Mouse (Mus musculus) midbrain, postnatal 0 days (tissue): ENCODE measurements around the gene Gbx1. TPM values are rescaled to one million over a fixed set of nuclear protein-coding genes. Genes with fewer than 3 reads are reported as not detected.
"Not testable (repeated sequence)": the region's sequence is repeated elsewhere in the genome, so short reads cannot be mapped to it uniquely, and the experiment has no call there.

Experiments
- ATAC-seq: fragments of 200-750 bp; cut with Nextera tagmentation; 2 replicates; pipeline ENCODE4 v1.8.0; 2017; ENCODE audit warnings: moderate number of reproducible peaks, mild to moderate bottlenecking, moderate TSS enrichment, moderate library complexity; ENCODE audit not compliant: low FRiP score
- DNase-seq: peaks from one replicate; pipeline ENCODE4 v3.0.0-alpha.2; 2015; ENCODE audit warnings: low spot score
- H3K27ac ChIP-seq: fragments of 300-500 bp; sonication (generic); 2 replicates; pipeline ENCODE4 v1.5.1; 2014; ENCODE audit warnings: low read depth, mild to moderate bottlenecking, low read length, mixed read lengths
- H3K27me3 ChIP-seq: fragments of 300-500 bp; sonication (generic); 2 replicates; pipeline ENCODE4 v1.6.1; 2014; ENCODE audit warnings: low read length, control low read depth, mixed read lengths; ENCODE audit not compliant: insufficient read depth
- H3K36me3 ChIP-seq: fragments of 300-500 bp; sonication (generic); 2 replicates; pipeline ENCODE4 v1.6.1; 2014; ENCODE audit warnings: low read length, control low read depth, mixed read lengths; ENCODE audit not compliant: insufficient read depth
- H3K4me1 ChIP-seq: fragments of 300-500 bp; sonication (generic); 2 replicates; pipeline ENCODE4 v1.6.1; 2014; ENCODE audit warnings: mild to moderate bottlenecking, control low read depth, antibody characterized with exemption, low read length, mixed read lengths; ENCODE audit not compliant: insufficient read depth
- H3K4me2 ChIP-seq: fragments of 300-500 bp; sonication (generic); 2 replicates; pipeline ENCODE4 v1.6.1; 2014; ENCODE audit warnings: low read depth, mild to moderate bottlenecking, low read length, mixed read lengths; ENCODE audit not compliant: poor library complexity, severe bottlenecking
- H3K4me3 ChIP-seq: fragments of 300-500 bp; sonication (generic); 2 replicates; pipeline ENCODE4 v1.5.1; 2014; ENCODE audit warnings: low read depth, mild to moderate bottlenecking, low read length, moderate library complexity
- H3K9ac ChIP-seq: fragments of 300-500 bp; sonication (generic); replicated peaks from 2 replicates; pipeline ENCODE4 v1.6.1; 2014; ENCODE audit warnings: mild to moderate bottlenecking, low read length, moderate library complexity, mixed read lengths; ENCODE audit not compliant: poor library complexity, severe bottlenecking
- H3K9me3 ChIP-seq: fragments of 300-500 bp; sonication (generic); 2 replicates; pipeline ENCODE4 v1.6.1; 2016; ENCODE audit warnings: low read length, control low read depth
- CTCF ChIP-seq: IDR thresholded peaks from 2 replicates; pipeline ENCODE4 v1.5.1; 2016; ENCODE audit warnings: antibody characterized with exemption, mild to moderate bottlenecking
- WGBS: fragments of 180-500 bp; shearing (Covaris S2); extraction: QIAGEN DNeasy Blood & Tissue Kit; methylation state at CpG from one replicate; pipeline ENCODE4 v1.1.7; 2014; 5-methylcytosine and 5-hydroxymethylcytosine counted together
- polyA plus RNA-seq: library from polyadenylated mRNA; unstranded; fragments of >200 nt; fragmentation: Nextera tagmentation; extraction: Ambion mirVana; gene quantifications from 2 replicates; pipeline ENCODE4 v1.2.1, GENCODE M21; 2015
- total RNA-seq: library from RNA; depleted of rRNA; stranded (reverse); fragments of >200 nt; gene quantifications from 2 replicates; pipeline ENCODE4 v1.2.3, GENCODE M21; 2014; rRNA removed

Gene Gbx1
- total RNA-seq (0.33 TPM in 1 of 2 replicates, not detected in the other), polyA plus RNA-seq (0.09 and 0.12 TPM in 2 replicates)

GRCm38 (mm10) chr5:24526889-24527230 is at the start of gene Gbx1:
Gene Gbx1 (minus strand): TSS chr5:24527202.
- Histone ChIP-seq H3K27ac (no peak within 1 kb of the TSS), H3K4me3 (peak within 1 kb of the TSS; percentile 48), H3K36me3 (no peaks in the 10 kb centered on the region), H3K4me1 (no peaks in the 10 kb centered on the region), H3K27me3 (peaks cover 72% of the 10 kb centered on the region), H3K9me3 (no peaks in the 10 kb centered on the region), H3K4me2 (peak within 1 kb of the TSS; percentile 96), H3K9ac (peak within 1 kb of the TSS; percentile 48; the same call in 1 of the 2 replicates)
- TF ChIP-seq CTCF = no peak
- no peak for DNase-seq
- WGBS = under 1% methylated on average over 19 of the region's 49 CpGs
- no peak for ATAC-seq

GRCm38 (mm10) chr5:24576801-24577182 is 49.8 kb upstream of the Gbx1 start:
- Histone ChIP-seq H3K4me3 (peak overlapping the region; percentile 67), H3K36me3 (peaks cover 26% of the 10 kb centered on the region), H3K27ac (peak overlapping the region; percentile 62), H3K9ac (peak overlapping the region; percentile 62), H3K27me3 (no peaks in the 10 kb centered on the region), H3K4me1 (peaks cover 6% of the 10 kb centered on the region; the same call in 1 of the 2 replicates), H3K9me3 (no peaks in the 10 kb centered on the region), H3K4me2 (peak overlapping the region; percentile 89)
- no peak for TF ChIP-seq CTCF
- DNase-seq (peak; percentile 10), ATAC-seq (peak; percentile 34)
- WGBS = under 1% methylated on average over 32 of the region's 32 CpGs

- no peaks in the 10 kb centered on the region for H3K27me3 ChIP-seq
- ATAC-seq = no peak
- no peak for TF ChIP-seq CTCF
- no peak overlapping the region for H3K27ac ChIP-seq
- H3K9me3 ChIP-seq = no peaks in the 10 kb centered on the region
- no peak for DNase-seq
- peaks cover 34% of the 10 kb centered on the region for H3K36me3 ChIP-seq
- no peak overlapping the region for H3K4me2 ChIP-seq
- H3K4me3 ChIP-seq = no peak overlapping the region
- H3K4me1 ChIP-seq = peaks cover 6% of the 10 kb centered on the region; the same call in 1 of the 2 replicates
- H3K9ac ChIP-seq = no peak overlapping the region
- 81% methylated on average over 1 of the region's 1 CpGs for WGBS
These were observed 48.9 kb upstream of the Gbx1 start for GRCm38 (mm10) chr5:24575948-24576347.

GRCm38 (mm10) chr5:24556709-24557108 is 29.7 kb upstream of the Gbx1 start, which contains the start of gene 4931409K22Rik:
Gene 4931409K22Rik (minus strand): TSS chr5:24556809.
- no peak within 1 kb of the TSS for H3K9ac ChIP-seq
- no peaks in the 10 kb centered on the region; the same call in 1 of the 2 replicates for H3K27me3 ChIP-seq
- H3K36me3 ChIP-seq = no peaks in the 10 kb centered on the region
- no peaks in the 10 kb centered on the region for H3K9me3 ChIP-seq
- no peak for TF ChIP-seq CTCF
- H3K4me1 ChIP-seq = no peaks in the 10 kb centered on the region
- H3K4me2 ChIP-seq = no peak within 1 kb of the TSS
- 81% methylated on average over 2 of the region's 2 CpGs for WGBS
- no peak within 1 kb of the TSS for H3K27ac ChIP-seq
- H3K4me3 ChIP-seq = no peak within 1 kb of the TSS
- no peak for ATAC-seq
- DNase-seq = no peak

GRCm38 (mm10) chr5:24555335-24555734 is 28.3 kb upstream of the Gbx1 start:
- not testable (repeated sequence) for H3K4me1 ChIP-seq, H3K27ac ChIP-seq, H3K27me3 ChIP-seq, H3K36me3 ChIP-seq, H3K4me3 ChIP-seq, DNase-seq, H3K9me3 ChIP-seq, ATAC-seq, H3K4me2 ChIP-seq, H3K9ac ChIP-seq
- WGBS = 92% methylated on average over 7 of the region's 7 CpGs

- Histone ChIP-seq H3K4me3 (no peak overlapping the region), H3K9ac (no peak overlapping the region), H3K9me3 (no peaks in the 10 kb centered on the region), H3K27me3 (no peaks in the 10 kb centered on the region; the same call in 1 of the 2 replicates), H3K36me3 (no peaks in the 10 kb centered on the region), H3K27ac (no peak overlapping the region), H3K4me1 (no peaks in the 10 kb centered on the region; the same call in 1 of the 2 replicates), H3K4me2 (no peak overlapping the region)
- DNase-seq (no peak), ATAC-seq (no peak)
- TF ChIP-seq CTCF = no peak
- 74% methylated on average over 5 of the region's 5 CpGs for WGBS
These were observed 26.7 kb upstream of the Gbx1 start for GRCm38 (mm10) chr5:24553621-24554244.
